Mouse (Mus musculus): ENCODE results near the gene Calcr.

DNA sequence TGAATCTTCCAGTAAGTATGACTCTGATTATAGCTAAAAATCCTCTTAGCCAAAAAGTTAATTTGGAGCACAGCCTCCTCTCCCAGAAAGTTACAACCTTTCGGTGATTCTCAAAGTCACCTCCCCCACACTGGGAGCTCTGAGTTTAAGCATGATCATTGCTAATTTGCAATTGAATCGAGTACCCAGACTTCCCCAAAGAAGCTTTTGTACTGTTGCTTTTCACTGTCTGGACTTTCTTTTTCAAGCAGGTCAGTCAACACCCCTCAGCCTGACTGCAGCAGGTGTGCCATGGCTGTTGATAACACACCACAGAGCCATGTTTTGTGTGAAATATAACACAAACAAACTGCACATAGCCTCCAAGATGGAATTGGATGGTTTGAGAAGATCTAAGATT lies 86.7 kb downstream of the Calcr start:
- TF ChIP-seq CTCF (IDR thresholded peaks at IDR 0.05; ENCODE audit: borderline replicate concordance, control insufficient read depth, extremely low read depth, insufficient read depth, low read length, poor library complexity) (no peak), POLR2A (IDR thresholded peaks at IDR 0.05; ENCODE audit: control insufficient read depth, extremely low read depth, insufficient read depth, low read length, poor library complexity) (no peak)

Data from thymus, adult 2 months (tissue).